Mouse (Mus musculus): ENCODE measurements around the gene Gypa. TPM values are rescaled to one million over a fixed set of nuclear protein-coding genes. Genes with fewer than 3 reads are reported as not detected.
A peak's percentile ranks its signal among the peaks of the same experiment; 100 is the strongest.

Gene Gypa
- total RNA-seq, 1 experiment = 0.09 TPM

GRCm38 (mm10) chr8:80482822-80483774, 10.5 kb upstream of the Gypa start:
- in situ Hi-C loops (cut with MboI; ENCODE audit: low sequenced_read_pairs in 2 of 2, unreplicated experiment in 2 of 2) = loop anchor here (5.0 to 10.0 kb wide), 2 partner anchors 746 to 748 kb away; no protein-coding TSS in a partner anchor
- Histone ChIP-seq H3K36me3 (ENCODE audit: control insufficient read depth, insufficient read depth, low read length, poor library complexity, severe bottlenecking) (no peaks in the 10 kb centered on the region), H3K9me3 (ENCODE audit: control insufficient read depth, insufficient read depth, low read depth, low read length) (no peaks in the 10 kb centered on the region), H3K27ac (ENCODE audit: insufficient read depth, low read depth, low read length, poor library complexity, severe bottlenecking) (no peak overlapping the region), H3K4me1 (ENCODE audit: control insufficient read depth in 2 of 2, insufficient read depth in 2 of 2, low read length in 2 of 2, poor library complexity in 1 of 2) (no peaks in the 10 kb centered on the region), H3K4me3 (ENCODE audit: insufficient read depth in 1 of 2, low read depth in 1 of 2, low read length in 2 of 2, poor library complexity in 1 of 2, severe bottlenecking in 1 of 2) (no peak overlapping the region), H3K9ac (ENCODE audit: insufficient read depth, low read depth, low read length, poor library complexity, severe bottlenecking) (no peak overlapping the region)
- no peak for DNase-seq (ENCODE audit: low read depth, low spot score)
- TF ChIP-seq ZNF384 (IDR thresholded peaks at IDR 0.05; ENCODE audit: low read depth, low read length) (no peak), CHD2 (IDR thresholded peaks at IDR 0.05; ENCODE audit: low read depth, low read length) (no peak), HCFC1 (IDR thresholded peaks at IDR 0.05; ENCODE audit: borderline replicate concordance, insufficient read depth, low read length) (no peak), ZC3H11A (IDR thresholded peaks at IDR 0.05; ENCODE audit: borderline replicate concordance, low read depth, low read length) (peak; percentile 72)

DNA sequence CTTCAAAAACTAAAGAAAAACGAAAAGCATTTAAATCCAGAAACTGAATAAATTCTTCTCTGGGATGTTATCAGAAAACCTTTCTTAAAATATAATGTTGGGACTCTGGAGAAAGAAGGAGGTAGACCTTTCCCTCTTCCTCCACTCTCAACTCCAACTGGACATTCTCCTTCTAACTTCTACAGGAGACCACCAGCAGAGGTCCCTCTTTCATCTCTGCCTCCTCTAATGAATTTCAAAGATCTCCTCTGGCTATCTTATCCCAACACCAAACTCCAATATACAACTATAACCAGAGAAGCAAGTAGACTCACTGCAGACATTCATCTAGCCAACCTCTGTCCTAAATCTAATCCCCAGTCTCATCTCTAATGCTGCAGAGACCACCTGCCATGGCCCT, 2.0 kb upstream of the Gypa start:
- no peaks in the 10 kb centered on the region for H3K36me3 ChIP-seq (ENCODE audit: control insufficient read depth, insufficient read depth, low read length, poor library complexity, severe bottlenecking)
- H3K4me3 ChIP-seq (ENCODE audit: insufficient read depth in 1 of 2, low read depth in 1 of 2, low read length in 2 of 2, poor library complexity in 1 of 2, severe bottlenecking in 1 of 2) = no peak overlapping the region
- H3K9me3 ChIP-seq (ENCODE audit: control insufficient read depth, insufficient read depth, low read depth, low read length) = no peaks in the 10 kb centered on the region
- no peak overlapping the region for H3K27ac ChIP-seq (ENCODE audit: insufficient read depth, low read depth, low read length, poor library complexity, severe bottlenecking)
- DNase-seq (ENCODE audit: low read depth, low spot score) = no peak
- TF ChIP-seq HCFC1 (IDR thresholded peaks at IDR 0.05; ENCODE audit: borderline replicate concordance, insufficient read depth, low read length) = no peak
- no peak for TF ChIP-seq ZC3H11A (IDR thresholded peaks at IDR 0.05; ENCODE audit: borderline replicate concordance, low read depth, low read length)
- no peak for TF ChIP-seq ZNF384 (IDR thresholded peaks at IDR 0.05; ENCODE audit: low read depth, low read length)
- no peak for TF ChIP-seq MAFK (IDR thresholded peaks at IDR 0.05; ENCODE audit: insufficient read depth, low read depth, low read length)
- peaks cover 2 to 5% of the 10 kb centered on the region in 2 experiments; a peak in 2 of 4 replicates for H3K4me1 ChIP-seq (ENCODE audit: control insufficient read depth in 2 of 2, insufficient read depth in 2 of 2, low read length in 2 of 2, poor library complexity in 1 of 2)
- in situ Hi-C loops (cut with MboI; ENCODE audit: low sequenced_read_pairs in 2 of 2, unreplicated experiment in 2 of 2) = loop anchor here (5.0 to 10.0 kb wide), 2 partner anchors 193 to 196 kb away; no protein-coding TSS in a partner anchor
- H3K9ac ChIP-seq (ENCODE audit: insufficient read depth, low read depth, low read length, poor library complexity, severe bottlenecking) = no peak overlapping the region

GRCm38 (mm10) chr8:80492987-80493441, 567 bp upstream of the Gypa start:
- H3K36me3 ChIP-seq (ENCODE audit: control insufficient read depth, insufficient read depth, low read length, poor library complexity, severe bottlenecking) = no peaks in the 10 kb centered on the region
- in situ Hi-C loops (cut with MboI; ENCODE audit: low sequenced_read_pairs in 2 of 2, unreplicated experiment in 2 of 2) = loop anchor here (5.0 to 10.0 kb wide), 2 partner anchors 192 to 194 kb away; no protein-coding TSS in a partner anchor

GRCm38 (mm10) chr8:80494346-80494660, 722 bp downstream of the Gypa start:
- Histone ChIP-seq H3K4me3 (ENCODE audit: insufficient read depth in 1 of 2, low read depth in 1 of 2, low read length in 2 of 2, poor library complexity in 1 of 2, severe bottlenecking in 1 of 2) (no peak overlapping the region), H3K9ac (ENCODE audit: insufficient read depth, low read depth, low read length, poor library complexity, severe bottlenecking) (no peak overlapping the region), H3K4me1 (ENCODE audit: control insufficient read depth in 2 of 2, insufficient read depth in 2 of 2, low read length in 2 of 2, poor library complexity in 1 of 2) (peaks cover 2 to 5% of the 10 kb centered on the region in 2 experiments; a peak in 2 of 4 replicates), H3K9me3 (ENCODE audit: control insufficient read depth, insufficient read depth, low read depth, low read length) (no peaks in the 10 kb centered on the region), H3K36me3 (ENCODE audit: control insufficient read depth, insufficient read depth, low read length, poor library complexity, severe bottlenecking) (no peaks in the 10 kb centered on the region), H3K27ac (ENCODE audit: insufficient read depth, low read depth, low read length, poor library complexity, severe bottlenecking) (no peak overlapping the region)
- in situ Hi-C loops (cut with MboI; ENCODE audit: low sequenced_read_pairs in 2 of 2, unreplicated experiment in 2 of 2) = loop anchor here (5.0 to 10.0 kb wide), 2 partner anchors 190 to 193 kb away; no protein-coding TSS in a partner anchor
- TF ChIP-seq ZNF384 (IDR thresholded peaks at IDR 0.05; ENCODE audit: low read depth, low read length) (no peak), MAFK (IDR thresholded peaks at IDR 0.05; ENCODE audit: insufficient read depth, low read depth, low read length) (no peak), HCFC1 (IDR thresholded peaks at IDR 0.05; ENCODE audit: borderline replicate concordance, insufficient read depth, low read length) (no peak), ZC3H11A (IDR thresholded peaks at IDR 0.05; ENCODE audit: borderline replicate concordance, low read depth, low read length) (no peak), CHD2 (IDR thresholded peaks at IDR 0.05; ENCODE audit: low read depth, low read length) (no peak)
- no peak for DNase-seq (ENCODE audit: low read depth, low spot score)

More at GRCm38 (mm10) chr8:80492987-80493441, 567 bp upstream of the Gypa start:
- Histone ChIP-seq H3K4me3 (ENCODE audit: insufficient read depth in 1 of 2, low read depth in 1 of 2, low read length in 2 of 2, poor library complexity in 1 of 2, severe bottlenecking in 1 of 2) (peak overlapping the region; percentile 27 to 44), H3K9ac (ENCODE audit: insufficient read depth, low read depth, low read length, poor library complexity, severe bottlenecking) (peak overlapping the region; percentile 31; the same call in 1 of the 2 replicates), H3K4me1 (ENCODE audit: control insufficient read depth in 2 of 2, insufficient read depth in 2 of 2, low read length in 2 of 2, poor library complexity in 1 of 2) (peaks cover 2 to 5% of the 10 kb centered on the region in 2 experiments; a peak in 2 of 4 replicates), H3K27ac (ENCODE audit: insufficient read depth, low read depth, low read length, poor library complexity, severe bottlenecking) (no peak overlapping the region), H3K9me3 (ENCODE audit: control insufficient read depth, insufficient read depth, low read depth, low read length) (no peaks in the 10 kb centered on the region)
- peak; percentile 75 for DNase-seq (ENCODE audit: low read depth, low spot score)
- TF ChIP-seq CHD2 (IDR thresholded peaks at IDR 0.05; ENCODE audit: low read depth, low read length) (no peak), HCFC1 (IDR thresholded peaks at IDR 0.05; ENCODE audit: borderline replicate concordance, insufficient read depth, low read length) (no peak), ZC3H11A (IDR thresholded peaks at IDR 0.05; ENCODE audit: borderline replicate concordance, low read depth, low read length) (peak; percentile 90)

Data from ES-E14 (cell line).